Mouse (Mus musculus) small intestine, adult 2 months (tissue): ENCODE data around the gene Btg1.

Source experiments
- CTCF ChIP-seq: fragments of 200-500 bp; IDR thresholded peaks from 2 replicates; pipeline ENCODE4 v1.5.1; 2012; ENCODE audit warnings: low read depth, mild to moderate bottlenecking, control low read depth, inconsistent platforms, low read length, moderate library complexity, mixed read lengths; ENCODE audit not compliant: insufficient replicate concordance, insufficient read length; ENCODE audit errors: extremely low read depth
- POLR2A ChIP-seq: fragments of 200-500 bp; IDR thresholded peaks from 2 replicates; pipeline ENCODE4 v1.6.1; 2012; ENCODE audit warnings: low read depth, mild to moderate bottlenecking, control low read depth, inconsistent platforms, low read length, moderate library complexity

- TF ChIP-seq POLR2A (no peak), CTCF (no peak)
Observed at GRCm38 (mm10) chr10:96626120-96626750, 9.4 kb downstream of the Btg1 start.
